Mouse (Mus musculus): Measurements from ENCODE around the gene Pard3. TPM values are rescaled to one million over a fixed set of nuclear protein-coding genes. Genes with fewer than 3 reads are reported as not detected.

Gene Pard3
- polyA plus RNA-seq, 1 experiment from 2014 or later: 16.5 TPM

DNA sequence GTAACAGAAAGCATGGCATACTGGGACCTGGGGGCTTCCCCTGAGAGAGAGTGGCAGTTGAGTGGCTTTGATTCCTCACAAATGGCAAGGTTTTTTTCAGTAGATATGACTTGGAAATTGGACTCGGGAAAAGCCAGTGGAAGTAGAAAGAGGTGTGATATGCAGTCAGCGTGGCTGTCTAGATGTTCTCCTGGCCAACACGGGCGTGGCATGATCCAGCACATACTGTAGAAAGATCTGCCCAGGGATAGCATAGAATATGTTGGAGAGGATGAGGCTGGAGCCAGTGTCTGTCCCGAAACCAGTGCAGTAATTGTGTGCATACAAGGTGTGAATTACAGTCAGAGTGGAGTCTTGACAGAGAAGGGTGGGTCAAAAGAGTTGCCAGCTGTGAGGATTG, 257.2 kb downstream of the Pard3 start:
- Histone ChIP-seq H3K9ac (ENCODE audit: low read length) (no peak overlapping the region), H3K27ac (ENCODE audit: low read depth, low read length) (no peak overlapping the region), H3K4me1 (ENCODE audit: control insufficient read depth, insufficient read depth, low read length) (0 out of 2 replicates have a peak, but pooled peaks cover 4% of the 10 kb centered on the region), H3K9me3 (replicated peaks; ENCODE audit: control insufficient read depth, low read length) (no peaks in the 10 kb centered on the region), H3K27me3 (replicated peaks; ENCODE audit: control insufficient read depth, insufficient read depth, low read length) (no peaks in the 10 kb centered on the region), H3K36me3 (ENCODE audit: control insufficient read depth, insufficient read depth, low read length) (no peaks in the 10 kb centered on the region), H3K4me3 (ENCODE audit: low read depth, low read length) (no peak overlapping the region), H3K4me2 (ENCODE audit: low read length) (no peak overlapping the region)
- ATAC-seq: no peak
- WGBS: 90% methylated on average over 5 of the region's 5 CpGs
- DNase-seq (ENCODE audit: low spot score): no peak

DNA sequence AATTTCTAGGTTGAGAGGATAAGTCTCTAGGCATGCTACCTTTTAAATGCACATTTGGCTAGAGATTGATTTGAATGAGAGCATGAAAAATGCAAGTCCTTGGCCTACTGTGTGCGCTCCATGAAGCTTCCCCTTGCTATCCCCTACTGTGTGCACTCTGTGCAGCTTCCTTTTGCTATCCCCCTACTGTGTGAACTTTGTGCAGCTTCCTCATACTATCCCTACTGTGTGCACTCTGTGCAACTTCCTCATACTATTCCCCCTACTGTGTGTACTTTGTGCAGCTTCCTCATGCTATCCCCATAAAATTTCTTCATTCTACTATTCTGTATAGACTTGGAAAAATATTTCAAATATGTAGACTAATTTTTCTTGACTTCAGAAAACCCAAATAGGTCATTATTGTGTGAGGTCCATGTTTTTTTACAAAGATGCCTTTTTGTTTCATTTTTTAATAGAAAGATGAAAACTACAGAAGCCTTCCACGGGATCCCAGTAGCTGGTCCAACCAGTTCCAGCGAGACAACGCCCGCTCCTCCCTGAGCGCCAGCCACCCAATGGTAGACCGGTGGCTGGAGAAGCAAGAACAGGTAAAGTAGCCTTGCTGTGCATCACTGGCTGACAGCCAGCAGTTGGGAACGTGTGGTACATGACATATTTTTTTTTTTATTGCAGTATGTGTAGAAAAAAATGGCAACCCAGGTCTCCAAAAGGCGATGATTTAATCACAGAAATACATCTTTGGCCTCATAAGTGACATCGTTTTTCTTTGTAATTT, 260.1 kb downstream of the Pard3 start:
- 0 out of 2 replicates have a peak, but pooled peaks cover 5% of the 10 kb centered on the region for H3K4me1 ChIP-seq (ENCODE audit: control insufficient read depth, insufficient read depth, low read length)
- no peak overlapping the region for H3K27ac ChIP-seq (ENCODE audit: low read depth, low read length)
- no peak overlapping the region for H3K4me2 ChIP-seq (ENCODE audit: low read length)
- ATAC-seq (no peak), DNase-seq (ENCODE audit: low spot score) (no peak)
- H3K36me3 ChIP-seq (ENCODE audit: control insufficient read depth, insufficient read depth, low read length): no peaks in the 10 kb centered on the region
- no peak overlapping the region for H3K4me3 ChIP-seq (ENCODE audit: low read depth, low read length)
- no peaks in the 10 kb centered on the region for H3K9me3 ChIP-seq (replicated peaks; ENCODE audit: control insufficient read depth, low read length)
- no peak overlapping the region for H3K9ac ChIP-seq (ENCODE audit: low read length)
- WGBS: 94% methylated on average over 10 of the region's 10 CpGs
- no peaks in the 10 kb centered on the region for H3K27me3 ChIP-seq (replicated peaks; ENCODE audit: control insufficient read depth, insufficient read depth, low read length)

DNA sequence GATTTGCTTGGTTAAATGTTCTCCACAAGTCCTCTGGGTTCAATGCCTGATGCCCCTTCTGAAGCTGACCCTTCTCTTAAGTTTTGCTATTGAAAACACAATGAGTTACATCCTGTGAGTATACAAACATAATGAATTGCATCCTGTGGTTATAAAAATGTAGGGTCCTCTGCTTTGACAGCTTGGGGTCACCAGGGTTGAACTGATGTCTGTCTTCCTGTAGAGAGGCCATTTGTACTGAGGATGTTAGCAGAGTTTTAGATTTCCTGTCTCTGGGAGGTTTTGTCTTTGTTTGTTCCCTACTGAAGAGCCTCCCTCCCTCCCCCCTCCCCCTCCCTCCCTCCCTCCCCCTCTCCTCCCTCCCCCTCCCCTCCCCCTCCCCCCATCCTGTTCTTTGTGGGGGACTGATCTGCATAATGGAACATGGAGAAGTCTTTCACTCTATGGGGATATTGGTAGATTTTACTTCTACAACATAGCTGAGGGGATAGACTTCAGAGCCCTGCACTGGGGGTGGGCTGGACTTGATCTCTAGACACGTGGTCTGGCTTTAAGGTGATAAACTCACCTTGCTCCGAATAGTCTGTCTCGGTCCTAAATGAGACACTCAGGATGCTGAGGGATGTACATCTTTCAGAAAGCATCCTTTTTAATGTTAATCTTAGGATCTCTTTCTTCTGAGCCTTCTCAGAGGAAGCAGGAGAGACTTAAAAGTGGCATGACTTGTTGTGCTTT, 261.3 kb downstream of the Pard3 start:
- H3K9me3 ChIP-seq (replicated peaks; ENCODE audit: control insufficient read depth, low read length): no peaks in the 10 kb centered on the region
- ATAC-seq (no peak), DNase-seq (ENCODE audit: low spot score) (no peak)
- H3K27ac ChIP-seq (ENCODE audit: low read depth, low read length): no peak overlapping the region
- no peak overlapping the region for H3K4me2 ChIP-seq (ENCODE audit: low read length)
- H3K27me3 ChIP-seq (replicated peaks; ENCODE audit: control insufficient read depth, insufficient read depth, low read length): no peaks in the 10 kb centered on the region
- H3K9ac ChIP-seq (ENCODE audit: low read length): no peak overlapping the region
- H3K36me3 ChIP-seq (ENCODE audit: control insufficient read depth, insufficient read depth, low read length): no peaks in the 10 kb centered on the region
- H3K4me3 ChIP-seq (ENCODE audit: low read depth, low read length): no peak overlapping the region
- WGBS: 74% methylated on average over 3 of the region's 3 CpGs
- H3K4me1 ChIP-seq (ENCODE audit: control insufficient read depth, insufficient read depth, low read length): peaks cover 5% of the 10 kb centered on the region; the same call in 1 of the 2 replicates

DNA sequence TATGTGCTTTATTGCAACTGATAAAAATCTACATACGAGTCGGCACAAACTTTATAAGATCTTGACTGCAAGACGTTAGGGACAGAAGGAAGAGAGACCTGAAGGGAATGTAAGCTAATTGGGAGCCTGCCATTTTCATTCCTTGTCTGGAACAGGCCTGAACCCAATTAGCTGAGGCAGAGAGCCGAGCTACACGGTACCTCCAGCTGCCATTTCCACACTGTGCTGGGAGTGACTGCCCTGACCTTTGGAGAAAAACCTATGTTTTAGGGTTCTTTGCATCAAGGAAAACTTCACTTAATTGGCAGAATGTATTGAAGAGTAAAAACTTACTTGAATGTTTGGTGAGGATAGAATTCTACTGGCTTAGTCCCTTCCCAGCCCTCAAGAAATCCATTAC, 262.1 kb downstream of the Pard3 start:
- Histone ChIP-seq H3K9me3 (replicated peaks; ENCODE audit: control insufficient read depth, low read length) (no peaks in the 10 kb centered on the region), H3K27ac (ENCODE audit: low read depth, low read length) (no peak overlapping the region), H3K4me3 (ENCODE audit: low read depth, low read length) (no peak overlapping the region), H3K4me2 (ENCODE audit: low read length) (no peak overlapping the region), H3K27me3 (replicated peaks; ENCODE audit: control insufficient read depth, insufficient read depth, low read length) (no peaks in the 10 kb centered on the region), H3K36me3 (ENCODE audit: control insufficient read depth, insufficient read depth, low read length) (no peaks in the 10 kb centered on the region), H3K4me1 (ENCODE audit: control insufficient read depth, insufficient read depth, low read length) (peaks cover 5% of the 10 kb centered on the region; the same call in 1 of the 2 replicates), H3K9ac (ENCODE audit: low read length) (no peak overlapping the region)
- WGBS: 46% methylated on average over 5 of the region's 5 CpGs
- ATAC-seq (no peak), DNase-seq (ENCODE audit: low spot score) (peak; percentile 24)

DNA sequence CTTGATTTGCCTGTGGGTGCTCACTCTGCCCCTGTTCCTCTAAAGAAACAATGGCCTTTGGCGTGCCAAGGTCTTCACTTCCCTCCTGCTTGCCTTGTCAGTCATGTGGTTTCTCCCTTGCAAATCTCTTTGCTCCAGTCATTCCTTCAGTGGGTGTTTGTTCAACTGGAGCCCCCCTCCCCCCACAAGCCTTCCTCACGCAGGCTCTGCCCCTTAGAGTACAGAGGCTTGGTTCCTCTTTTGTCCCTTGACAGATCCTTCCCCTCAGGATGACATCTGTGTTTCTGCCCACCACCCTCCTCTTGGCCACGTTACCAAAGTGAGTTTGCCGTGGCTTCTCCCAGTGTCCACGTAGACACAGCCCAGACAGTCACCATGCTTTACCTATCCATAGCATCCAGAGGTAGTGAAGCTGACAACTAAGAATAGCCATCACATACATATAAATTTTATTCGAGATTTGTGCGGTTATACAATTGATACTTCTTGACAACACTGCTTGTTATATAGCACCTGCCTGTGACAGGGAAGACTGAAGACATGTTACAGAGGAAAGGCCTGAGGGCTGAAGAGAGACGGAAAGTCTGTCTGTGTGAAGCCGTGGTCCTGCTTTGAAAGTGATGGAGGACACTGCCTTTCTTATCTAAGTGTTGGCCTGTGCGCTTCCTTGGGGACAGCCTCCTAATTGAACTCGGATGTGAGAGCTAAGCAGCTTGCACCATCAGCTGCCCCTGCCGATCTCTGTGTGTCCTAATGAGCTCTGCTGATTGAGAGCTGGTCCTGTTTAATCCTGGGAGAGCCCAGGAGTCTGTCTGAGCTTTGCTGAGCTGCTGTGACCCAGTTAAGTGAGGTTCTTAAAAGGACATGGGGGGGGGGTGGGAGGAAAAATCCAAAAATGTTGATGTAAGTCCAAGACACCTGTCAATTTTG, 266.8 kb downstream of the Pard3 start:
- ATAC-seq: 0 out of 2 replicates have a peak, but pooled peaks have one; percentile 40
- 0 out of 2 replicates have a peak overlapping the region, but pooled peaks have one; percentile 5 for H3K9ac ChIP-seq (ENCODE audit: low read length)
- peaks cover 5% of the 10 kb centered on the region; the same call in 1 of the 2 replicates for H3K4me1 ChIP-seq (ENCODE audit: control insufficient read depth, insufficient read depth, low read length)
- no peaks in the 10 kb centered on the region for H3K9me3 ChIP-seq (replicated peaks; ENCODE audit: control insufficient read depth, low read length)
- peak; percentile 32 for DNase-seq (ENCODE audit: low spot score)
- no peak overlapping the region for H3K4me3 ChIP-seq (ENCODE audit: low read depth, low read length)
- 43% methylated on average over 12 of the region's 12 CpGs for WGBS
- H3K27ac ChIP-seq (ENCODE audit: low read depth, low read length): no peak overlapping the region
- no peaks in the 10 kb centered on the region for H3K27me3 ChIP-seq (replicated peaks; ENCODE audit: control insufficient read depth, insufficient read depth, low read length)
- no peak overlapping the region for H3K4me2 ChIP-seq (ENCODE audit: low read length)
- H3K36me3 ChIP-seq (ENCODE audit: control insufficient read depth, insufficient read depth, low read length): no peaks in the 10 kb centered on the region

DNA sequence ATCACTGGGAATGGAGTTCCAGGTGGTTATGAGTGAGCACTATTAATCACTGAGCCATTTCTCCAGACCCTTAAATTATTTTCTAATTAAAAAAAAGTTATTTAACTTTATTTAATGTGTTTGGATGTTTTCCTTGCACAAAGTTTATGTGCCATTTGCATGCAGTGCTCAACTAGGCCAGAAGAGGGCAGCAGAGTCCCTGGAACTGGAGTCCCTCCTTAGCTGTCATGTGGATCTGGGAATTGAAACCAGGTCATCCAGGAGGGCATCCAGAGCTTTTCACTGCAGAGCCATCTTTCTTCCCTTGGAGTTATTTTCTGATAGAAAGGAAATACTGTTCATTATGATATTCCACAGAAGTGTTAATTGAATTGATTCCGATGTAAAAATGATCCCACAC, 268.1 kb downstream of the Pard3 start:
- Histone ChIP-seq H3K9ac (ENCODE audit: low read length) (no peak overlapping the region), H3K4me3 (ENCODE audit: low read depth, low read length) (no peak overlapping the region), H3K9me3 (replicated peaks; ENCODE audit: control insufficient read depth, low read length) (no peaks in the 10 kb centered on the region), H3K27ac (ENCODE audit: low read depth, low read length) (no peak overlapping the region), H3K36me3 (ENCODE audit: control insufficient read depth, insufficient read depth, low read length) (no peaks in the 10 kb centered on the region), H3K27me3 (replicated peaks; ENCODE audit: control insufficient read depth, insufficient read depth, low read length) (no peaks in the 10 kb centered on the region), H3K4me2 (ENCODE audit: low read length) (no peak overlapping the region), H3K4me1 (ENCODE audit: control insufficient read depth, insufficient read depth, low read length) (no peaks in the 10 kb centered on the region; the same call in 1 of the 2 replicates)
- 96% methylated on average over 1 of the region's 1 CpGs for WGBS
- ATAC-seq (no peak), DNase-seq (ENCODE audit: low spot score) (peak; percentile 50)

DNA sequence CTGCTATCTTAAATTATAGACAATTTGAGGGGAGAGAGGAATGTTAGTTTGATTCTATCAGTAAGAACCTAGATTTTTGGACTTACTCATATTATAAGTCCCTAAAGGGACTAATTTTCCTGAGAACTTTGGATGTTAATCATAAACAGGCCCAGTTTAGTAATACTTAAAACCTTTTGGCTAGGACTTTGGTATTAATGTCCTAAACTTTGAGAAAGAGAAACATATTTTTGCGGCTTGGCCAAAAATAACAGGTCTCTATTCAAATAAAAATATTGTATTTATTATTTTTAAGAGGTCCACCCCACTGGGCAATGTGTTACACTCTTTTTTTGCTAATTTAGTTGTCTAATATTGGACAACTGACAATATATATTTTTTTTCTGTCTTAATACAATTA, 271.5 kb downstream of the Pard3 start:
- no peak overlapping the region for H3K4me3 ChIP-seq (ENCODE audit: low read depth, low read length)
- no peak overlapping the region for H3K27ac ChIP-seq (ENCODE audit: low read depth, low read length)
- no peak overlapping the region for H3K9ac ChIP-seq (ENCODE audit: low read length)
- ATAC-seq (no peak), DNase-seq (ENCODE audit: low spot score) (no peak)
- no peaks in the 10 kb centered on the region for H3K9me3 ChIP-seq (replicated peaks; ENCODE audit: control insufficient read depth, low read length)
- H3K27me3 ChIP-seq (replicated peaks; ENCODE audit: control insufficient read depth, insufficient read depth, low read length): no peaks in the 10 kb centered on the region
- no peaks in the 10 kb centered on the region; the same call in 1 of the 2 replicates for H3K4me1 ChIP-seq (ENCODE audit: control insufficient read depth, insufficient read depth, low read length)
- H3K36me3 ChIP-seq (ENCODE audit: control insufficient read depth, insufficient read depth, low read length): no peaks in the 10 kb centered on the region
- 92% methylated on average over 1 of the region's 1 CpGs for WGBS
- no peak overlapping the region for H3K4me2 ChIP-seq (ENCODE audit: low read length)

DNA sequence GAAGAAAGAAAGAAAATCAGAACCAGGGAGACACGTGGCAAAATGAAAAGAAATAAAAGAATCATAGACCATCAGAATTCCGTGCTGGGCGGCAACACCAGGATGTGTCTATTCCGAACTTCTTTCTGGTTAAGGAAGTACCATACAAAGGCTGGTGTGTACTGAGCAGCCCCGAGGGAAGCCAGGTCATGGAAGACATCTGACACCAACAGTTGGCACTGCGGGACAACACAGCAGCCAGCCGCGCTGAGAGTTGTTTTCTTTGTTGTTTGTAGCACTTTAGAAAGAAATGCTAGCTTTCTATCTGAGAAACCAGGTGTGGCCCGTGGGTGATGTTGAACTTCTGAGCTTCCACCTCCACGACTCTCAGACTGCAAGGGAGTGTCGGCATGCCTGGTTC, 274.5 kb downstream of the Pard3 start:
- Histone ChIP-seq H3K36me3 (ENCODE audit: control insufficient read depth, insufficient read depth, low read length) (no peaks in the 10 kb centered on the region), H3K4me1 (ENCODE audit: control insufficient read depth, insufficient read depth, low read length) (no peaks in the 10 kb centered on the region), H3K4me3 (ENCODE audit: low read depth, low read length) (no peak overlapping the region), H3K9me3 (replicated peaks; ENCODE audit: control insufficient read depth, low read length) (no peaks in the 10 kb centered on the region), H3K27me3 (replicated peaks; ENCODE audit: control insufficient read depth, insufficient read depth, low read length) (no peaks in the 10 kb centered on the region), H3K9ac (ENCODE audit: low read length) (no peak overlapping the region), H3K27ac (ENCODE audit: low read depth, low read length) (no peak overlapping the region), H3K4me2 (ENCODE audit: low read length) (no peak overlapping the region)
- no peak for ATAC-seq
- WGBS: 85% methylated on average over 11 of the region's 11 CpGs
- DNase-seq (ENCODE audit: low spot score): no peak

Data from forebrain, embryonic 14.5 days (tissue).